Mouse (Mus musculus) cortical plate, adult 2 months (tissue): ENCODE data around the gene Btg1-ps2.

ENCODE experiments used
- CTCF ChIP-seq: fragments of 200-500 bp; IDR thresholded peaks from 2 replicates; pipeline ENCODE4 v1.5.1; 2011; ENCODE audit warnings: mild to moderate bottlenecking, control low read depth, low read length; ENCODE audit not compliant: insufficient read depth; ENCODE audit errors: extremely low read depth
- POLR2A ChIP-seq: fragments of 200-500 bp; IDR thresholded peaks from 2 replicates; pipeline ENCODE4 v1.6.1; 2011; ENCODE audit warnings: mild to moderate bottlenecking, low read length, control low read depth; ENCODE audit not compliant: insufficient read depth; ENCODE audit errors: extremely low read depth

DNA sequence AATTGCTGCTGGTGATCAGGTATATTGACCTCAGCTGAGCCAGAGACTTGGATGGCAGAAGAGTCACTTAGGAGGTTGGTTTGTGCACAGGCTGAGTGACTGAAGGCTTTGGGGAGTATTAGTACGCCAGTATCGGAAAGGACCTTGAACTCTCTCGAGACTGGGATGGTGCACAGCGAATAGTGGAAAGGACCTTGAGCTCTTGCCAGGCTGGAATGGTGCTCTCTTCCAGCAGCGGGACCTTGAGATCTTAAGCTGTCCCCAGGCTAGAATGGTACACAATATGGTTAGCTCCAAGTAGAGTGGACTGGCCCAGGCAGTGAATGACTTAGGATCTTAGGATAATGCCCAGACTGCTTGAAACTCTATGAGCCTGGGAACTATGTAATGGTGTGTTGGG, 3.2 kb downstream of the Btg1-ps2 start:
- TF ChIP-seq CTCF (no peak), POLR2A (no peak)
